Mouse (Mus musculus) left cerebral cortex, adult 2 months (tissue): Measurements from ENCODE around the gene Mrpl17. TPM values are rescaled to one million over a fixed set of nuclear protein-coding genes. Genes with fewer than 3 reads are reported as not detected.
A peak's percentile ranks its signal among the peaks of the same experiment; 100 is the strongest.

Experiments
- DNase-seq, 2 experiments: peaks; one replicate each; pipeline ENCODE4 v3.0.0; 2021 to 2022; ENCODE audit warnings: low spot score in 2 of 2, mixed read lengths in 1 of 2; ENCODE audit errors: extremely low spot score in 1 of 2
- H3K27ac ChIP-seq: fragments of 200-600 bp; 2 replicates; pipeline ENCODE4 v1.8.1; 2022
- H3K4me3 ChIP-seq: fragments of 200-600 bp; 2 replicates; pipeline ENCODE4 v1.8.1; 2022
- CTCF ChIP-seq: fragments of 200-600 bp; IDR thresholded peaks from 2 replicates; pipeline ENCODE4 v1.8.1; 2022; ENCODE audit warnings: antibody characterized with exemption, mild to moderate bottlenecking, moderate library complexity
- intact Hi-C: fragments of 180-260 bp; cut with DNase I; formaldehyde crosslinking; loops from one replicate; pipeline ENCODE4 v1.15.1; 2025
- total RNA-seq, 2 experiments: library from RNA; stranded (reverse); gene quantifications; 2 replicates each; pipeline ENCODE4 v1.2.3; 2021

The Mrpl17 gene
- total RNA-seq, 2 experiments from 2014 or later, result 97.3 to 101 TPM

DNA sequence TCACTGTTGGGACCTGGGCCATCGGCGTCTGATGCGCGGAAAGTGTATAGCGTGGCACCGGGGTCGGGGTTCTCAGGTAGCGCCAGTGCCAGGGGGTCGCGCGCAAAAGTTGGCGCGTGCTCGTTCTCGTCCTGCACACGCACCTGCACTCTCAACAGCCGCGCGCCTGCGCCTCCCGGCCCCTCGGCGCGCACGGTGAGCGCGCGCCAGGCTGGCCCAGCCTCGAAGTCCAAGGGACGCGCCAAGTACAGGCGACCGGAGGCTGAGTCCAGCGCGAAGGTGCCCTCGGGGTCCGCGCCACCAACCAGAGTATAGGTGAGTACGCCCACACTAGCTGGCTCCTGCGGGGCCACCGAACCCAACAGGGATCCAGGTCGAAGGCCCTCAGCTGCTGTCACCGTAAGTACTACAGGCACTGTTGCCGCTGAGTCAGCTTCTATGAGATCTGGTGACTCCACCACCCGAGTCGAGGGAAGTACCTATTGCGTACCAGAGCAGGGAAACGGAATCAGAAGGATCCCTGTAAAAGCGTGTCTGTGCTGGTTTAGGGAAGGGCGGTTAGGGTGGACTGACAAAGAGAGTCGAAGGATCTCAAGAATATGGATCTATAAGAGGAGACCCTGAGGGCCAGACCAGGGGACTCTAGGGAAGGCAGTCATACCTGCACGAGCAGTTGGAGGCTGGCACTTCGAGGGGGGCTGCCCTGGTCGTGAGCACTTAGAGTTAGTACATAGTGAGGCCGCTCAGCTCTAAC is 48.2 kb downstream of the Mrpl17 start:
- TF ChIP-seq CTCF, result no peak
- intact Hi-C loops, result no loop called here
- Histone ChIP-seq H3K4me3 (peak overlapping the region; percentile 39), H3K27ac (no peak overlapping the region)
- DNase-seq, result no peak

- H3K27ac ChIP-seq, result no peak overlapping the region
- DNase-seq, result no peak
- no peak for TF ChIP-seq CTCF
- H3K4me3 ChIP-seq, result peak overlapping the region; percentile 39
- intact Hi-C loops, result no loop called here
Observed at GRCm38 (mm10) chr7:105761813-105762484, 49.0 kb downstream of the Mrpl17 start.

- DNase-seq, result no peak
- intact Hi-C loops, result loop anchor here (2.0 kb wide), 1 partner anchor 58 kb away; the partner anchor contains the start of gene Mrpl17
- TF ChIP-seq CTCF, result no peak
- Histone ChIP-seq H3K27ac (no peak overlapping the region), H3K4me3 (no peak overlapping the region)
Observed at GRCm38 (mm10) chr7:105753281-105753680, 57.6 kb downstream of the Mrpl17 start.

Other genes starting within 250 kb of the Mrpl17 start
- 100 to 1,000 TPM; 440 to 458 TPM for gene Apbb1, start 229.4 kb downstream of the Mrpl17 start, total RNA-seq
- under 1 TPM; 0.30 to 0.68 TPM for gene Hpx, start 211.0 kb downstream of the Mrpl17 start, total RNA-seq
- gene Trim3, start 177.5 kb downstream of the Mrpl17 start, total RNA-seq, result 100 to 1,000 TPM; 151 to 165 TPM
- 10 to 100 TPM; 67.8 to 76.8 TPM for gene Timm10b, start 171.0 kb downstream of the Mrpl17 start, total RNA-seq
- 100 to 1,000 TPM in 1 of 2 experiments, 10 to 100 TPM in 1; 93.3 to 109 TPM for gene Arfip2, start 170.7 kb downstream of the Mrpl17 start, total RNA-seq
- 10 to 100 TPM; 11.4 to 18.8 TPM for gene Gm45799, start 170.5 kb downstream of the Mrpl17 start, total RNA-seq
- 1 to 10 TPM; 7.1 to 7.6 TPM for gene Dnhd1, start 160.3 kb downstream of the Mrpl17 start, total RNA-seq
- gene Ilk, start 74.5 kb downstream of the Mrpl17 start, total RNA-seq, result 10 to 100 TPM; 67.4 to 73.5 TPM
- 10 to 100 TPM; 12.3 to 13.5 TPM for gene Rrp8, start 73.7 kb downstream of the Mrpl17 start, total RNA-seq
- gene Taf10, start 66.7 kb downstream of the Mrpl17 start, total RNA-seq, result 100 to 1,000 TPM; 110 to 111 TPM
- gene Tpp1, start 58.9 kb downstream of the Mrpl17 start, total RNA-seq, result 10 to 100 TPM; 68.2 to 68.4 TPM
- gene Dchs1, start 23.4 kb downstream of the Mrpl17 start, total RNA-seq, result 10 to 100 TPM; 10.1 to 10.9 TPM
- 1 to 10 TPM; 1.1 to 1.3 TPM for gene Gm4070, start 142.9 kb upstream of the Mrpl17 start, total RNA-seq